Mouse (Mus musculus): ENCODE measurements at regions not wholly inside any gene's neighbourhood (a gene's known extent, or its start where the extent isn't known, plus 50 kb on each side); places are given as distances from the start of the nearest gene placed in this dataset.

DNA sequence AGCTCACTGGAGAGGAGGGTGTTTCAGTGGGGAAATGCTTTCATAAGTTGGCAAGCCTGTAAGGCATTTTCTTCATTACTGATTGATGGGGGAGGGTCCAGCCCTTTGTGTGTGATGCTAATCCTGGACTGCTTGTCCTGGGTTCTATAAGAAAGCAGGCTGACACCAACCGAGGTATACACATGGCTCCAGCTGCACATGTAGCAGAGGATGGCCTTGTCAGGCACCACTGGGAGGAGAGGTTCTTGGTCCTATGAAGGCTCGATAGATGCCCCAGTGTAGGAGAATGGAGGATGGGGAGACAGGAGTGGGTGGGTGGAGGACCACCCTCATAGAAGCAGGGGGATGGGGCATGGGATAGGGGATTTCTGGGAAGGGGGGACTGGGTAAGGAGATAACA is 151.0 kb downstream of the Fam173b start:
- TF ChIP-seq POLR2A (IDR thresholded peaks at IDR 0.05; ENCODE audit: borderline replicate concordance, extremely low read depth, insufficient read depth, insufficient read length, poor library complexity, severe bottlenecking) (no peak), CTCF (IDR thresholded peaks at IDR 0.05; ENCODE audit: borderline replicate concordance, extremely low read depth, insufficient read depth, insufficient read length) (no peak)
- DNase-seq (ENCODE audit: low read depth): peak; percentile 62

GRCm38 (mm10) chr15:31753578-31754281 is 152.1 kb downstream of the Fam173b start:
- TF ChIP-seq CTCF (IDR thresholded peaks at IDR 0.05; ENCODE audit: borderline replicate concordance, extremely low read depth, insufficient read depth, insufficient read length): no peak
- TF ChIP-seq POLR2A (IDR thresholded peaks at IDR 0.05; ENCODE audit: borderline replicate concordance, extremely low read depth, insufficient read depth, insufficient read length, poor library complexity, severe bottlenecking): no peak
- peak; percentile 79 for DNase-seq (ENCODE audit: low read depth)

GRCm38 (mm10) chr15:31768959-31769844 is 167.6 kb downstream of the Fam173b start:
- DNase-seq (ENCODE audit: low read depth): peak; percentile 89
- TF ChIP-seq CTCF (IDR thresholded peaks at IDR 0.05; ENCODE audit: borderline replicate concordance, extremely low read depth, insufficient read depth, insufficient read length): no peak
- no peak for TF ChIP-seq POLR2A (IDR thresholded peaks at IDR 0.05; ENCODE audit: borderline replicate concordance, extremely low read depth, insufficient read depth, insufficient read length, poor library complexity, severe bottlenecking)

DNA sequence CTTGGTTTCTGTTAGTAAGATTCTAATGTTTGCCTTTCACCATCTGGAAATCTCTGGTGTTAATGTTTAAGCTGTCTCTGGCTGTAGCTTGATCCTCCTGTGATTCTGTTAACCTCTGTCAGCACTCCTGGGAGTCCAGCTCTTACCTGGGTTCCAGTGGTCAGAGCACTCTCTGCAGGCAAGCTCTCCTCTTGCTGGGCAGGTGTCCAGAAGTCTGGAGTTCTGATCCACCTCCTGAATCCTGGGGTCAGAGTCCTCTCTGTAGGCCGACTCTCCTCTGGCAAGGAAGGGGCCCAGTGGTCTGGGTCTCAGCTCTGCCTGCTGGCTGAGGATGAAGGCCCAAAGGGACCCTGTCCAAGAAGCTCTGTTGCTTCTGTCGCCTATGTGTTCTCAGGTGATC is 181.4 kb downstream of the Fam173b start:
- DNase-seq (ENCODE audit: low read depth): no peak
- TF ChIP-seq POLR2A (IDR thresholded peaks at IDR 0.05; ENCODE audit: borderline replicate concordance, extremely low read depth, insufficient read depth, insufficient read length, poor library complexity, severe bottlenecking) (no peak), CTCF (IDR thresholded peaks at IDR 0.05; ENCODE audit: borderline replicate concordance, extremely low read depth, insufficient read depth, insufficient read length) (no peak)

- TF ChIP-seq CTCF (IDR thresholded peaks at IDR 0.05; ENCODE audit: borderline replicate concordance, extremely low read depth, insufficient read depth, insufficient read length) (peak; percentile 32; the same call in 1 of the 2 replicates), POLR2A (IDR thresholded peaks at IDR 0.05; ENCODE audit: borderline replicate concordance, extremely low read depth, insufficient read depth, insufficient read length, poor library complexity, severe bottlenecking) (no peak)
- no peak for DNase-seq (ENCODE audit: low read depth)
Observed at GRCm38 (mm10) chr15:31785022-31785421, 183.4 kb downstream of the Fam173b start.

GRCm38 (mm10) chr15:31798863-31799262 is 197.2 kb downstream of the Fam173b start:
- TF ChIP-seq POLR2A (IDR thresholded peaks at IDR 0.05; ENCODE audit: borderline replicate concordance, extremely low read depth, insufficient read depth, insufficient read length, poor library complexity, severe bottlenecking): no peak
- TF ChIP-seq CTCF (IDR thresholded peaks at IDR 0.05; ENCODE audit: borderline replicate concordance, extremely low read depth, insufficient read depth, insufficient read length): no peak
- DNase-seq (ENCODE audit: low read depth): no peak

GRCm38 (mm10) chr15:31805522-31805921 is 203.9 kb downstream of the Fam173b start:
- peak; percentile 53 for DNase-seq (ENCODE audit: low read depth)
- TF ChIP-seq POLR2A (IDR thresholded peaks at IDR 0.05; ENCODE audit: borderline replicate concordance, extremely low read depth, insufficient read depth, insufficient read length, poor library complexity, severe bottlenecking): no peak
- TF ChIP-seq CTCF (IDR thresholded peaks at IDR 0.05; ENCODE audit: borderline replicate concordance, extremely low read depth, insufficient read depth, insufficient read length): no peak

GRCm38 (mm10) chr15:31815551-31815950 is 213.9 kb downstream of the Fam173b start:
- no peak for DNase-seq (ENCODE audit: low read depth)
- no peak for TF ChIP-seq CTCF (IDR thresholded peaks at IDR 0.05; ENCODE audit: borderline replicate concordance, extremely low read depth, insufficient read depth, insufficient read length)
- no peak for TF ChIP-seq POLR2A (IDR thresholded peaks at IDR 0.05; ENCODE audit: borderline replicate concordance, extremely low read depth, insufficient read depth, insufficient read length, poor library complexity, severe bottlenecking)

- TF ChIP-seq POLR2A (IDR thresholded peaks at IDR 0.05; ENCODE audit: borderline replicate concordance, extremely low read depth, insufficient read depth, insufficient read length, poor library complexity, severe bottlenecking): no peak
- TF ChIP-seq CTCF (IDR thresholded peaks at IDR 0.05; ENCODE audit: borderline replicate concordance, extremely low read depth, insufficient read depth, insufficient read length): no peak
- DNase-seq (ENCODE audit: low read depth): peak; percentile 22
Observed at GRCm38 (mm10) chr15:31819219-31819618, 217.6 kb downstream of the Fam173b start.

DNA sequence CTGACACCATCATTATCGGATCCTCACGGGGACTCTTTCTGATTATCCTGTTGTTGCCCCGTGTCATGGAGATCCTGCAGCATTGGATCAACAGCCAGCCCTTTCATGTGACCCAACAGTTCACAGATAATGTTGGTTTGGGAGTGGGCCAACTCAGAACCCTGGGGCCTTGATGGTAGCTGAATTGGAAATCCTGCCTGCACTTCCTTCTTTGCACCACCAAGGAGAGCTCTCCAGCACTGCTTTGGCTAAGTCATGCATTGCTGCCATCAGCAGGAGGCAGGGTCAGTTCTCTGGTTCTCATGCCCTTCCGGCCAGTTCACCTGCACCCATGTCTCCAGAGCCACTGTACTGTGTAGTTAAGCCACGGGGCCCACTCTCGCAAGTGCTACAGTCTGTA is 225.6 kb downstream of the Fam173b start:
- DNase-seq (ENCODE audit: low read depth): no peak
- no peak for TF ChIP-seq CTCF (IDR thresholded peaks at IDR 0.05; ENCODE audit: borderline replicate concordance, extremely low read depth, insufficient read depth, insufficient read length)
- TF ChIP-seq POLR2A (IDR thresholded peaks at IDR 0.05; ENCODE audit: borderline replicate concordance, extremely low read depth, insufficient read depth, insufficient read length, poor library complexity, severe bottlenecking): no peak

DNA sequence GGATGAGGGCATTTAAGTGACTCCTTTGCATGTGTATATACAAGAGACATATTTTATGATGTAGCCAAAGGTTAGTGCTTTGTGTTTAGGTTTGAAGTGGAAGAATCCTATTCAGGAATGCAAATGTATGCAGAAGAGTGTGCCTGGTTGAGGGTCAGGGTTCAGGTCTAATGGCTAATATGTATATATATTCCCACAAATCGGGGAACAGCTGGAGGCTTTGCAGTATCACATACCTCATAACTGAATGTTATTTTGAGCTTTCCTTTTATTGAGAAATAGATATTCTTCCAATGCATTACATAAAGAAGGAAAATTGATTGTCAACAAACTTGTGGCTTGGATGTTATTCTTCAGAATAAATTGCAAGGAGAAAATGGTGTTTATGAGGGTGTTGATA is 239.9 kb downstream of the Fam173b start:
- TF ChIP-seq POLR2A (IDR thresholded peaks at IDR 0.05; ENCODE audit: borderline replicate concordance, extremely low read depth, insufficient read depth, insufficient read length, poor library complexity, severe bottlenecking): no peak
- no peak for TF ChIP-seq CTCF (IDR thresholded peaks at IDR 0.05; ENCODE audit: borderline replicate concordance, extremely low read depth, insufficient read depth, insufficient read length)
- DNase-seq (ENCODE audit: low read depth): no peak
